Mouse (Mus musculus) ES-E14 (cell line): Measurements from ENCODE around the gene Tm6sf2. TPM values are rescaled to one million over a fixed set of nuclear protein-coding genes. Genes with fewer than 3 reads are reported as not detected.

Experiments
- DNase-seq: peaks from one replicate; pipeline ENCODE4 v3.0.0-alpha.2; 2013; ENCODE audit warnings: low read depth, low spot score
- H3K27ac ChIP-seq: 2 replicates; pipeline ENCODE4 v1.5.1; 2012; ENCODE audit warnings: low read depth, mild to moderate bottlenecking, low read length, moderate library complexity, mixed read lengths; ENCODE audit not compliant: poor library complexity, insufficient read depth, severe bottlenecking
- H3K36me3 ChIP-seq: 2 replicates; pipeline ENCODE4 v1.6.1; 2012; ENCODE audit warnings: mild to moderate bottlenecking, low read length, moderate library complexity, mixed read lengths; ENCODE audit not compliant: control insufficient read depth, poor library complexity, insufficient read depth, severe bottlenecking
- H3K4me1 ChIP-seq, 2 experiments: fragments of 150-350 bp in 1 of 2; sonication (generic) in 1 of 2; 2 replicates each; pipeline ENCODE4 v1.6.1; 2012; ENCODE audit warnings: low read length in 2 of 2, mild to moderate bottlenecking in 1 of 2, mixed read lengths in 1 of 2; ENCODE audit not compliant: control insufficient read depth in 2 of 2, insufficient read depth in 2 of 2, poor library complexity in 1 of 2
- H3K4me3 ChIP-seq, 2 experiments: fragments of 150-350 bp in 1 of 2; sonication (generic) in 1 of 2; 2 replicates each; pipeline ENCODE4 v1.5.1; 2012; ENCODE audit warnings: low read length in 2 of 2, low read depth in 1 of 2, mild to moderate bottlenecking in 1 of 2, mixed read lengths in 1 of 2; ENCODE audit not compliant: insufficient read depth in 1 of 2, poor library complexity in 1 of 2, severe bottlenecking in 1 of 2
- H3K9ac ChIP-seq: 2 replicates; pipeline ENCODE4 v1.6.1; 2012; ENCODE audit warnings: low read depth, mild to moderate bottlenecking, low read length, mixed read lengths; ENCODE audit not compliant: poor library complexity, insufficient read depth, severe bottlenecking
- H3K9me3 ChIP-seq: fragments of 150-350 bp; sonication (generic); 2 replicates; pipeline ENCODE4 v1.6.1; 2012; ENCODE audit warnings: low read depth, mild to moderate bottlenecking, low read length; ENCODE audit not compliant: control insufficient read depth, insufficient read depth
- CHD2 ChIP-seq: IDR thresholded peaks from 2 replicates; pipeline ENCODE4 v1.6.1; 2014; ENCODE audit warnings: mild to moderate bottlenecking, low read depth, low read length, inconsistent platforms
- HCFC1 ChIP-seq: IDR thresholded peaks from 2 replicates; pipeline ENCODE4 v1.6.1; 2012; ENCODE audit warnings: low read length, inconsistent platforms, borderline replicate concordance; ENCODE audit not compliant: insufficient read depth
- MAFK ChIP-seq: IDR thresholded peaks from 2 replicates; pipeline ENCODE4 v1.6.1; 2014; ENCODE audit warnings: mild to moderate bottlenecking, low read depth, low read length, inconsistent platforms; ENCODE audit not compliant: insufficient read depth
- ZC3H11A ChIP-seq: IDR thresholded peaks from 2 replicates; pipeline ENCODE4 v1.6.1; 2012; ENCODE audit warnings: low read depth, mild to moderate bottlenecking, inconsistent platforms, low read length, borderline replicate concordance
- ZNF384 ChIP-seq: IDR thresholded peaks from 2 replicates; pipeline ENCODE4 v1.6.1; 2012; ENCODE audit warnings: low read depth, low read length, inconsistent platforms
- in situ Hi-C, 2 experiments: fragments of 600-800 bp; cut with MboI; formaldehyde crosslinking; loops; one replicate each; pipeline ENCODE4 v1.15.1; 2025; ENCODE audit warnings: low sequenced_read_pairs in 2 of 2, inconsistent platforms in 1 of 2; ENCODE audit not compliant: unreplicated experiment in 2 of 2
- total RNA-seq: library from RNA; depleted of rRNA; stranded (reverse); fragments of 300-350 nt; gene quantifications from 2 replicates; pipeline ENCODE4 v1.2.3, GENCODE M21; 2012; rRNA removed

Gene Tm6sf2
- total RNA-seq, 1 experiment, result 2.5 TPM

DNA sequence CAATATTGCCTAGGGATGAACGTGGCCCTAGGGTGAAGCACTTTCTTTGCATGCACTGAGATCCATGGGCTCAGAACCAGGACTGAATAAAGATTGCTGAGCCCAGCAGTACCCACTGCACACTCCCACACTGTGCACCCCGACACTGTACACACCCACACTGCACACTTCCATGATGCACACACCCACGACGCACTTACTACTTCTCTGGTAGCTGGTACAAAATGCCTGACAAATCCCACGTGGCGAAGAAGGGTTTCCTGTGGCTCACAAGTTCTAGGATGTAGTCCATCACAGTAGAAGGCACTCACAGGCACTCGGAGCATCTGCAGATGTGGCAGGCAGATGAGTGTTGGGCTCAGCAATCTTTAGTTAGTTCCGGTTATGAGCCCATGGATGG lies 52.3 kb downstream of the Tm6sf2 start:
- Histone ChIP-seq H3K4me3 (no peak overlapping the region), H3K36me3 (no peaks in the 10 kb centered on the region), H3K4me1 (peaks cover 2 to 8% of the 10 kb centered on the region in 2 experiments; a peak in 2 of 4 replicates), H3K27ac (no peak overlapping the region), H3K9ac (no peak overlapping the region), H3K9me3 (no peaks in the 10 kb centered on the region)
- in situ Hi-C loops, result no loop called here
- DNase-seq, result no peak
- TF ChIP-seq ZC3H11A, result no peak
- no peak for TF ChIP-seq ZNF384
- no peak for TF ChIP-seq CHD2
- no peak for TF ChIP-seq HCFC1
- no peak for TF ChIP-seq MAFK

DNA sequence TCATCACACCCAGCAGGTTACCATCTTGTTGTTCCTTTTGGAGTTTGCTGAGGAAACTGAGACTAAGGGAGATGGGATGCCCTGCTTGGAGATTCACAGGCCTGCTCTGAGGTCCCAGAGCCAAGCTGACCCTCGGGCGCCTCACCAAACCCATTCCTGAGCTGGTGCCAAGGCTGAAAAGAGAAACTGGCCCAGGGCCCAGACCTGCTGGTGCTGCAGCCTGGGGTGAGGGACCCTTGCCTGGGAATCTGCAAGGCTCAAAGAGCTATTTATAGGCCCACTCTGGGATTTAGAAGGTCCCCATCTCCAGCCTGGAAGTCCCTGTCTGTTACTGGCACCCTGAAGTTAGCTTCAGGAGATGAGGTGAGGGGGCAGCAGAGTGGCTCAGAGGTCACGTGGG lies 55.7 kb downstream of the Tm6sf2 start:
- DNase-seq, result no peak
- H3K27ac ChIP-seq, result no peak overlapping the region
- in situ Hi-C loops, result no loop called here
- H3K36me3 ChIP-seq, result peaks cover 6% of the 10 kb centered on the region
- peaks cover 2 to 8% of the 10 kb centered on the region in 2 experiments; a peak in 2 of 4 replicates for H3K4me1 ChIP-seq
- H3K9me3 ChIP-seq, result no peaks in the 10 kb centered on the region
- TF ChIP-seq ZNF384, result no peak
- TF ChIP-seq HCFC1, result no peak
- TF ChIP-seq ZC3H11A, result no peak
- no peak for TF ChIP-seq CHD2
- TF ChIP-seq MAFK, result no peak
- H3K9ac ChIP-seq, result no peak overlapping the region
- no peak overlapping the region for H3K4me3 ChIP-seq

DNA sequence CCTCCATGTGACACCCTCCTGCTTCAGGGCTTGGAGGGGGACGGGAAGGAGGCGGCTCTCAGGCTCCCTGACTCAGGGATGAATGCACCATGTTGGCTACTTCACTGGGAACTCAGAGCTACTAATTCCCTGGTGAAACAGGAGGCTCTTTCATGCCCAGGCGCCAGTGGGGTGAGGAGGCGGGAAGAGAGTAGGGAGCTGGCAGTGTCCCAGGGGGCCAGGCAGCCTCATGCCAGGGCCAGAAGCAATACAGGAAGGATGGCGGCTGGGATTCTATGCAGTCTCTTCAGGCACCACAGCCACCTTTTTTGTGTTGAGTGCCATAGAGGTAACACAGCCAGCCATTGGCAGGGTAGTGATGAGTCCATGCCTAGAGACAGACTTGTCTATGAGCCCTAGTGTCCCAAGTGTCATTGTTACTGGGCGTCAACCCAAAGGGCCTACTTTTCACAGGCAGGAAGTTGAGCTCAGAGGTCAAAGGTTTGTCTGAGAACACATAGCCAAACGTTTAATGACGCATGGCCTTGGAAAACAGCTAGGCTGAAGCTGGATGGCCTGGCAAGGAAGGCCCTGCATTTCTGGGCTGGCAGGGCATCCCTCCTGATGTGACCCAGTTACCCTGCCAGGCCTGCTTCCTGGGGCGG lies 56.7 kb downstream of the Tm6sf2 start:
- H3K36me3 ChIP-seq, result peaks cover 16% of the 10 kb centered on the region
- TF ChIP-seq ZC3H11A, result no peak
- no peak for TF ChIP-seq MAFK
- no peak for TF ChIP-seq CHD2
- TF ChIP-seq HCFC1, result no peak
- no peak for TF ChIP-seq ZNF384
- no peaks in the 10 kb centered on the region for H3K9me3 ChIP-seq
- DNase-seq, result no peak
- in situ Hi-C loops, result no loop called here
- H3K27ac ChIP-seq, result peak overlapping the region; percentile 48; the same call in 1 of the 2 replicates
- peak overlapping the region; percentile 71 for H3K9ac ChIP-seq
- peaks cover 2 to 8% of the 10 kb centered on the region in 2 experiments; a peak in 2 of 4 replicates for H3K4me1 ChIP-seq
- H3K4me3 ChIP-seq, result peak overlapping the region; percentile 13 to 44

Other genes with a start within 250 kb of the Tm6sf2 start
- gene Pbx4, start 240.4 kb upstream of the Tm6sf2 start, total RNA-seq, result 5.2 and 6.1 TPM in 2 replicates
- 7.3 and 10.7 TPM in 2 replicates for gene Cilp2, start 185.2 kb upstream of the Tm6sf2 start, total RNA-seq
- 2.5 and 4.0 TPM in 2 replicates for gene Tssk6, start 170.7 kb upstream of the Tm6sf2 start, total RNA-seq
- 146 and 243 TPM in 2 replicates for gene Ndufa13, start 170.4 kb upstream of the Tm6sf2 start, total RNA-seq
- 7.0 and 8.5 TPM in 2 replicates for gene Yjefn3, start 170.2 kb upstream of the Tm6sf2 start, total RNA-seq
- gene Gatad2a, start 76.5 kb upstream of the Tm6sf2 start, total RNA-seq, result 139 and 148 TPM in 2 replicates
- gene Mau2, start 30.2 kb upstream of the Tm6sf2 start, total RNA-seq, result 82.4 and 124 TPM in 2 replicates
- 38.5 and 38.8 TPM in 2 replicates for gene Sugp1, start 30.1 kb upstream of the Tm6sf2 start, total RNA-seq
- gene Hapln4, start 10.5 kb downstream of the Tm6sf2 start, total RNA-seq, result 2.2 and 4.8 TPM in 2 replicates
- 4.3 and 9.2 TPM in 2 replicates for gene Ncan, start 47.9 kb downstream of the Tm6sf2 start, total RNA-seq
- gene Nr2c2ap, start 58.4 kb downstream of the Tm6sf2 start, total RNA-seq, result 9.6 and 10.4 TPM in 2 replicates
- gene Rfxank, start 66.2 kb downstream of the Tm6sf2 start, total RNA-seq, result 10.4 and 11.2 TPM in 2 replicates
- gene Borcs8, start 66.6 kb downstream of the Tm6sf2 start, total RNA-seq, result 30.0 and 31.2 TPM in 2 replicates
- 3.6 and 5.4 TPM in 2 replicates for gene Mef2b, start 66.8 kb downstream of the Tm6sf2 start, total RNA-seq
- gene Tmem161a, start 99.4 kb downstream of the Tm6sf2 start, total RNA-seq, result 73.9 and 116 TPM in 2 replicates
- 5.8 and 7.5 TPM in 2 replicates for gene Slc25a42, start 139.4 kb downstream of the Tm6sf2 start, total RNA-seq
- 45.5 and 57.6 TPM in 2 replicates for gene Sugp2, start 161.3 kb downstream of the Tm6sf2 start, total RNA-seq
- 58.9 and 61.8 TPM in 2 replicates for gene Armc6, start 161.5 kb downstream of the Tm6sf2 start, total RNA-seq
- 34.4 and 39.0 TPM in 2 replicates for gene Homer3, start 209.9 kb downstream of the Tm6sf2 start, total RNA-seq
- gene Ddx49, start 229.6 kb downstream of the Tm6sf2 start, total RNA-seq, result 71.0 and 73.3 TPM in 2 replicates
- gene Cope, start 229.6 kb downstream of the Tm6sf2 start, total RNA-seq, result 101 and 112 TPM in 2 replicates
- 1.9 and 4.7 TPM in 2 replicates for gene Cers1, start 242.9 kb downstream of the Tm6sf2 start, total RNA-seq